Mouse (Mus musculus) limb, embryonic 11.5 days (tissue): Measurements from ENCODE around the gene Taf13. TPM values are rescaled to one million over a fixed set of nuclear protein-coding genes. Genes with fewer than 3 reads are reported as not detected.
A peak's percentile ranks its signal among the peaks of the same experiment; 100 is the strongest.

Experiments
- ATAC-seq: fragments of 200-750 bp; cut with Nextera tagmentation; 2 replicates; pipeline ENCODE4 v1.8.0; 2017; ENCODE audit warnings: low read depth; ENCODE audit not compliant: insufficient number of reproducible peaks, low FRiP score, low TSS enrichment
- DNase-seq: peaks from one replicate; pipeline ENCODE4 v3.0.0-alpha.2; 2015; ENCODE audit warnings: low spot score
- H3K27ac ChIP-seq: fragments of 300-500 bp; sonication (generic); replicated peaks from 2 replicates; pipeline ENCODE4 v1.5.1; 2014; ENCODE audit warnings: low read depth, mild to moderate bottlenecking, low read length
- H3K27me3 ChIP-seq: fragments of 300-500 bp; sonication (generic); 2 replicates; pipeline ENCODE4 v1.6.1; 2014; ENCODE audit warnings: mild to moderate bottlenecking, low read length, mixed read lengths; ENCODE audit not compliant: control insufficient read depth, insufficient read depth
- H3K36me3 ChIP-seq: fragments of 300-500 bp; sonication (generic); 2 replicates; pipeline ENCODE4 v1.6.1; 2014; ENCODE audit warnings: mild to moderate bottlenecking, low read length, moderate library complexity, mixed read lengths; ENCODE audit not compliant: control insufficient read depth, insufficient read depth
- H3K4me1 ChIP-seq: fragments of 300-500 bp; sonication (generic); 2 replicates; pipeline ENCODE4 v1.6.1; 2014; ENCODE audit warnings: low read length, mixed read lengths; ENCODE audit not compliant: control insufficient read depth, insufficient read depth
- H3K4me2 ChIP-seq: fragments of 300-500 bp; sonication (generic); 2 replicates; pipeline ENCODE4 v1.6.1; 2014; ENCODE audit warnings: low read depth, mild to moderate bottlenecking, moderate library complexity; ENCODE audit not compliant: severe bottlenecking
- H3K4me3 ChIP-seq: fragments of 300-500 bp; sonication (generic); 2 replicates; pipeline ENCODE4 v1.5.1; 2014; ENCODE audit warnings: low read depth, low read length
- H3K9ac ChIP-seq: fragments of 300-500 bp; sonication (generic); 2 replicates; pipeline ENCODE4 v1.6.1; 2014; ENCODE audit warnings: mild to moderate bottlenecking, low read length
- H3K9me3 ChIP-seq: fragments of 300-500 bp; sonication (generic); 2 replicates; pipeline ENCODE4 v1.6.1; 2016; ENCODE audit warnings: low read length; ENCODE audit not compliant: control insufficient read depth
- WGBS: fragments of 180-500 bp; shearing (Covaris S2); extraction: QIAGEN DNeasy Blood & Tissue Kit; methylation state at CpG from one replicate; pipeline ENCODE4 v1.1.7; 2014; 5-methylcytosine and 5-hydroxymethylcytosine counted together
- polyA plus RNA-seq: library from polyadenylated mRNA; unstranded; fragments of >200 nt; fragmentation: Nextera tagmentation; extraction: Ambion mirVana; gene quantifications from 2 replicates; pipeline ENCODE4 v1.2.1, GENCODE M21; 2014

The Taf13 gene
- polyA plus RNA-seq, 1 experiment from 2014 or later = 48.1 TPM

DNA sequence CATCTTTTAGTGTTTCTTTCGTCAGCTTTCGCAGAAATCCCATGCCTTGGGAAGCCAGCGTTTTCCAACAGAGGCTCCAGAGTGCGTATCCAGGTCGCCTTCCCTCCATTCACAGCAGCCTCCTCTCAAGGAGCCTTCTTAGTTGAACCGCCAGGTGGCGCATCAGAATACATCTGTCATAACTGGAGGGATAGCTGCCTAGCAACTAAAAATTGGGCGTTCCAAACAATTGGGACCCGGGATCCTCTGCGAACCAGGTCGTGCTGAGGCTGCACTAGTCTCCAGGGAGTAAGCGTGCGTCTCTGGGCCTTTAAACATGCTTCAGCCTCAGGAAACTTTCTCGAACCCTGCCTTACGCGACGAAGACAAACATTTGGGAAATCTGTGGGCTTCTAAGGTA, 34.2 kb upstream of the Taf13 start:
- Histone ChIP-seq H3K4me1 (0 out of 2 replicates have a peak, but pooled peaks cover 2% of the 10 kb centered on the region), H3K9ac (peak overlapping the region; percentile 13; the same call in 1 of the 2 replicates), H3K36me3 (no peaks in the 10 kb centered on the region), H3K9me3 (no peaks in the 10 kb centered on the region), H3K4me2 (peak overlapping the region; percentile 21; the same call in 1 of the 2 replicates), H3K27me3 (peaks cover 16% of the 10 kb centered on the region), H3K4me3 (no peak overlapping the region), H3K27ac (no peak overlapping the region)
- WGBS = 7% methylated on average over 17 of the region's 17 CpGs
- ATAC-seq (peak; percentile 64; the same call in 1 of the 2 replicates), DNase-seq (peak; percentile 89)

DNA sequence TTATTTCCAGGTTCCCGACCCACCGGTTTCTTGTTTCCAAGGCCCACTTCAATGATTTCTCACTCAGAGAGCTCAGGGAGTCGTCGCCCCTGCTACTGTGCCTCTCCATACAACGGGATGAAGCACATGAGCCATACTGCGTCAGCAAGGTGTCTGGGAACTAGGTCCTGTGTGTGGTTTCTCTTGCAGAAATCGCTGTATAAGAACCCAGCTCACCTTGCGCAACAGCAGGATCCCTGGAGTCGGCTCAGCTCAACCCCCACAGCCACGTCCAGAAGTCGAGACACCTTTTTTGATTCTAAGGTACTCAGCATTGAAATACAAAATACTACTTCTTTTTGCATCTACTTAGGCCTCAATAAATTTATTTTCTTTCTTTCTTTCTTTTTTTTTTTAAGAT, 29.2 kb upstream of the Taf13 start:
- Histone ChIP-seq H3K9me3 (no peaks in the 10 kb centered on the region), H3K9ac (no peak overlapping the region), H3K27me3 (no peaks in the 10 kb centered on the region), H3K4me2 (no peak overlapping the region), H3K4me1 (0 out of 2 replicates have a peak, but pooled peaks cover 2% of the 10 kb centered on the region), H3K36me3 (no peaks in the 10 kb centered on the region), H3K27ac (no peak overlapping the region), H3K4me3 (no peak overlapping the region)
- no peak for ATAC-seq
- 80% methylated on average over 11 of the region's 11 CpGs for WGBS
- DNase-seq = no peak

GRCm38 (mm10) chr3:108554111-108554561, 17.4 kb upstream of the Taf13 start:
- DNase-seq (no peak), ATAC-seq (peak; percentile 62)
- Histone ChIP-seq H3K27ac (peak overlapping the region; percentile 81), H3K9me3 (no peaks in the 10 kb centered on the region), H3K4me1 (0 out of 2 replicates have a peak, but pooled peaks cover 2% of the 10 kb centered on the region), H3K4me2 (peak overlapping the region; percentile 60), H3K9ac (peak overlapping the region; percentile 96), H3K4me3 (peak overlapping the region; percentile 89), H3K27me3 (no peaks in the 10 kb centered on the region), H3K36me3 (peaks cover 6% of the 10 kb centered on the region)
- under 1% methylated on average over 42 of the region's 42 CpGs for WGBS

DNA sequence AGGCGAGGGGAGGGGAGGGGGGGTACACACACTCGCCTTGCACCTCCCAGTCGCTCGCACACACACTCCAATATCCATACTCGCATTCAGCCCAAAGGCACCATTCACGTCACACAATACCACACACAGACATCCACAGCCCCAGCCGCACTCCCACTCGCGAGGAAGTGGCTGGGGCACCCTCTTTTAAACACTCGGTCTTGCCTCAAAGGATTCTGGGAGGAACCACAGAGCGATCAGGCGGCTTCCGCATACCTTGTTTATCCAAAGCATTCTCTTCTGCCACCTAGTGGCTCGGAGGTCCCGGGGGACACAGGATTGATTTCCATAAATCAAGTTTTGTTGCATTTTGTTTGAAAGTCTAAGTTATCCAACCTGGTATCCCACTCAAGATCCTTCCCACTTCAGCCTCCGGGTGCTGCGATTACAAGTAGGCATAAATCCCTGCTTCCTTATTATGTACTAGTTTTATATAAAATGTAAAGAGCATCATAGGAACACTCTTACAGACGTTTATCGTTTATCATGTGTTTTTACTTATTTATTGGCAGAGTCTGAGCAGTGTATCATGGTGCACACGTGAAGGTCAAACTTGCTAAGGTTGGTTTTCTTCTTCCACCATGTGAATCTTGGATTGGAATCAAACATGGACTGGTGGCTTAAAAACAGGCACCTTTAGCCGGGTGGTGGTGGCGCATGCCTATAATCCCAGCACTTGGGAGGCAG, 16.7 kb upstream of the Taf13 start:
- H3K9ac ChIP-seq = peak overlapping the region; percentile 96
- H3K4me3 ChIP-seq = peak overlapping the region; percentile 89
- H3K27ac ChIP-seq = peak overlapping the region; percentile 81
- ATAC-seq (peak; percentile 91), DNase-seq (peak; percentile 95)
- H3K4me2 ChIP-seq = peak overlapping the region; percentile 60
- no peaks in the 10 kb centered on the region for H3K27me3 ChIP-seq
- 0 out of 2 replicates have a peak, but pooled peaks cover 2% of the 10 kb centered on the region for H3K4me1 ChIP-seq
- H3K9me3 ChIP-seq = no peaks in the 10 kb centered on the region
- 18% methylated on average over 22 of the region's 22 CpGs for WGBS
- peaks cover 6% of the 10 kb centered on the region for H3K36me3 ChIP-seq

- H3K36me3 ChIP-seq = peaks cover 6% of the 10 kb centered on the region
- H3K4me3 ChIP-seq = no peak overlapping the region
- H3K4me1 ChIP-seq = 0 out of 2 replicates have a peak, but pooled peaks cover 5% of the 10 kb centered on the region
- no peak overlapping the region for H3K27ac ChIP-seq
- no peak overlapping the region for H3K4me2 ChIP-seq
- ATAC-seq = no peak
- 90% methylated on average over 4 of the region's 4 CpGs for WGBS
- no peak for DNase-seq
- H3K27me3 ChIP-seq = no peaks in the 10 kb centered on the region
- H3K9ac ChIP-seq = no peak overlapping the region
- H3K9me3 ChIP-seq = no peaks in the 10 kb centered on the region
These were observed 13.6 kb upstream of the Taf13 start for GRCm38 (mm10) chr3:108557888-108558287.

DNA sequence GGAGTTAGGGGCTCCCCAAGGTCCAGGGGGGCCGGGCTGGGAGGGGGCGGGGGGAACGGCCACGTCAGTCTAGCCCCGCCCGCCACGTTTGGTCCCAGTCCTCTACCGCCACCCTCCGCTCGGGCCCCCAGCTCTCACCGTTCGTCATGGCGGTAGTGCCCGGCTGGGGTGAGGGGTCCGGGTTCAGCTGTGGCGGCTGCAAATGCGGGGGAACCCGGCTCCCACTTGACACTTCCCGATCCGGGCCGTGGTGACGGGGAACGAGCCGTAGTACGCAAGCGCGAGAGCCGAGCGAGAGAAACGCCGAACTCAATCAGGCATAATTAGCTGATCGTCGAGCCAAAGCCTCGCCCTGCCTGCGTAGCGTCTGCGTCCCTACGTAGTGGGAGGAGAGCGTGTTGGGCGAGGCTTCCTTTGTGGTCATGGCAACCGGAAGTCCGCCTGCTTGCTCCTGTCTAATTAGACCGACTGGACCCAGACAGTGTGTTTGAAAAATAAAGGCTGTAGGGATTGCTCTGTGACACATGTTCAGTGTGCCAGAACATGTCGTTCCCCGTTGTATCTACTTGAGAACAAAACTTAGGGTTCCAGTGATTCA, 9.3 kb upstream of the Taf13 start, which contains the start of gene Tmem167b:
Tmem167b (minus strand) TSS at position 334 of the 598 bp plus-strand sequence.
- under 1% methylated on average over 45 of the region's 45 CpGs for WGBS

GRCm38 (mm10) chr3:108562777-108563271, 8.7 kb upstream of the Taf13 start:
- Histone ChIP-seq H3K4me2 (peak overlapping the region; percentile 63), H3K4me3 (peak overlapping the region; percentile 83), H3K9ac (peak overlapping the region; percentile 2; the same call in 1 of the 2 replicates), H3K27me3 (no peaks in the 10 kb centered on the region), H3K36me3 (peaks cover 6% of the 10 kb centered on the region), H3K27ac (peak overlapping the region; percentile 9; the same call in 1 of the 2 replicates), H3K9me3 (no peaks in the 10 kb centered on the region), H3K4me1 (0 out of 2 replicates have a peak, but pooled peaks cover 3% of the 10 kb centered on the region)
- peak; percentile 67 for ATAC-seq
- 12% methylated on average over 15 of the region's 15 CpGs for WGBS
- DNase-seq = no peak

More for the DNA sequence above, 9.3 kb upstream of the Taf13 start, which contains the start of gene Tmem167b:
- peak; percentile 96 for ATAC-seq
- Histone ChIP-seq H3K4me1 (0 out of 2 replicates have a peak, but pooled peaks cover 3% of the 10 kb centered on the region), H3K4me2 (peak within 1 kb of the TSS; percentile 63), H3K9me3 (no peaks in the 10 kb centered on the region), H3K9ac (peak within 1 kb of the TSS; percentile 69), H3K4me3 (peak within 1 kb of the TSS; percentile 83), H3K27ac (peak within 1 kb of the TSS; percentile 22), H3K27me3 (no peaks in the 10 kb centered on the region), H3K36me3 (peaks cover 6% of the 10 kb centered on the region)
- peak; percentile 96 for DNase-seq

DNA sequence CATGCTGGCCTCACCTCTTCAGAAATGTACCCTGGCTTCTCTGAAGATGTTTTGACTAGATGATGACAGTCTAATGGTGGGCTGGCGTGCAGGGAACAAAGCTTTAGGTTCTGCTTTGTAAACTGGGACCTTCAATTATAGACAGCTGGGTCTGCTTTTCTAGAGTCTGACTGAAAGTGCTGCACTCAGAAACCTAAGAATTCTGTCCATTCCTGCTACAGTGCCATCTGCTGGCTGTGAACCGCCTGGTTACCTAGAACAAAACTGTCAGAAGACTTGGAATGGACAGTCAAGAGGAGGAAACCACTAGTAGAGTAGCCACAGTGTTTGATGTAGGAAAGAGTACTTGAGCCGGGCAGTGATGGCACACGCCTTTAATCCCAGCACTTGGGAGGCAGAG, 8.2 kb upstream of the Taf13 start:
- Histone ChIP-seq H3K9ac (no peak overlapping the region; the same call in 1 of the 2 replicates), H3K27me3 (no peaks in the 10 kb centered on the region), H3K9me3 (no peaks in the 10 kb centered on the region), H3K4me2 (peak overlapping the region; percentile 63), H3K4me3 (peak overlapping the region; percentile 83; the same call in 1 of the 2 replicates), H3K4me1 (0 out of 2 replicates have a peak, but pooled peaks cover 3% of the 10 kb centered on the region), H3K27ac (no peak overlapping the region), H3K36me3 (peaks cover under 1% of the 10 kb centered on the region; the same call in 1 of the 2 replicates)
- 13% methylated on average over 4 of the region's 4 CpGs for WGBS
- DNase-seq (peak; percentile 87), ATAC-seq (no peak)
